Mouse (Mus musculus) splenic B cell, adult 2 months (primary cell): ENCODE results near the gene Sipa1l1.
A peak's percentile ranks its signal among the peaks of the same experiment; 100 is the strongest.

Source experiments
- DNase-seq: peaks from one replicate; pipeline ENCODE4 v3.0.0-alpha.2; 2011; ENCODE audit warnings: low read depth, low spot score
- H3K27me3 ChIP-seq: 2 replicates; pipeline ENCODE4 v1.6.1; 2012; ENCODE audit warnings: mild to moderate bottlenecking, low read length, moderate library complexity, mixed read lengths; ENCODE audit not compliant: control insufficient read depth, poor library complexity, insufficient read depth, severe bottlenecking
- H3K36me3 ChIP-seq: 2 replicates; pipeline ENCODE4 v1.6.1; 2012; ENCODE audit warnings: mild to moderate bottlenecking, low read length, moderate library complexity, mixed read lengths; ENCODE audit not compliant: control insufficient read depth, poor library complexity, insufficient read depth, severe bottlenecking

Gene Sipa1l1

DNA sequence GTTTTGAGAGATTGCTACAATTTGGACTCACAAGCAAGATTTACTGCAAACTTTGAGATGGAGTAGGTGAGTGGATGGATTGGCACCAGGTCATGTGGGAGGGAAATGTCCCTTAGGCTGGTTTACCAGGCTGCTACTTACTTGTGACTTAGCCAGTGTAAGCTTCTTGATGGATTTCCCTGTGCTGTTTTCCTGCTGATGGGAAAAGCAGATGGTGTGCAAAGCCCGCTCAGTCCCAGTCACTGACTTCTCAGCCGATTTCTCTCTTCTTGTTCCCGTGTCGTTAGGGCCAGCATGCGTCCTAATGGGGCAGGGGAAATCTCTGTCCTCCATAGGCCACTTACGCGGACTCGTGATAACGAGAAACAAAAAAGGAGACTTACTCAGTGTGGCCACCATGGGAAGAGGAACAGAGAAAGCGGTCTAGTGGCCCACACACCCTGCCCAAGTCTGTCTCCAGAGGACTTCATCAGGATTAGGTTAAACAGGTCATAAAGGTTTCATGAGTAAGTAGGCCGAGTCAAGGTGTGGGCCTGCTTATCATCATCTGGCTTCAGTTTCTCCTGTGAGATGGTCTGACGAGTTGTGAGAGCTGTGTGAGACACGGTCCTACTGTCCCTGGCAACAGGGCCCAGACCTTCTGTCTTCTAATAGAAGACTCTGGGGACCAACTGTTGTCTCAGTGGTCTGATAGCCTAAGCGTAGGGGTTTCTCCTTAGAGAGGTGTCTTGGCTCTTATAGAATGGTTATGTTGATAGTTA lies 65.5 kb downstream of the Sipa1l1 start:
- DNase-seq: no peak
- Histone ChIP-seq H3K27me3 (no peaks in the 10 kb centered on the region), H3K36me3 (peaks cover 4% of the 10 kb centered on the region)

DNA sequence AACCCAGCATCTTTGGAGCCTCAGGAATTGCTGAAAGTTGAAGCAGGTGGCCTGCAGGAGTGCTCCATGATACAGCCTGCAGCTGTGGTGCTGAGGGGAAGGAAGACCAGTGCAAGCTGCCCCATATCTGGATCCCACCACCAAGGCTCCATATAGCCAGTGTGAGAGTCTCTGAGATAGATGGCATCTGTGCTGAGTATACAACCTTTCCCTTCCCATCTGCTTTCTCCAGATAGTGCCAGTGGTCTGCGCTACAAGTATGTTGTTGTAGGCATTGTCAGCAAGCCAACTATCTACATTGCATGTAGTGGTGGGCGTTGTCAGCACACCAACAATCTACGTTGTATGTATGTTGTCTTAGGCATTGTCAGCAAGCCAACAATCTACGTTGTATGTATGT lies 68.0 kb downstream of the Sipa1l1 start:
- DNase-seq: no peak
- peaks cover 4% of the 10 kb centered on the region for H3K36me3 ChIP-seq
- H3K27me3 ChIP-seq: no peaks in the 10 kb centered on the region

DNA sequence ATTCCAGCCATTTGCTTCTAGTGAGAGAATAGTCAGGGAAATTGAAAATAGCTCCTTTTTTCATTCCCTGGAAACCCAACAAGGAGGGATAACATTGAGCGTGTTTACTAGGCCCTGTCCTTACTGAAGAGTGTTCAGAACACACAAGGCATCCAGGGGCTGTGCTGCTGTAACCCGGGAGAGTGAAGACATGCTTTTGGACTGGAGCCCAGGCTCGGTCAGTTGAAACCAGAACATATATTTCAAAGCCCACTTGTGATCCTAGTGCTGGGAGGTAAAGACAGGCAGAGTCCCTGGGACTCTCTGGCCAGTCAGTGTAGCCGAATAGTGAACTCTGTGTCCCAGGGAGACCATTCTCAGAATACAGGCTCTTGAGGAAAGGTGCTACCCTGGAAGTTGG lies 68.8 kb downstream of the Sipa1l1 start:
- Histone ChIP-seq H3K27me3 (no peaks in the 10 kb centered on the region), H3K36me3 (peaks cover 4% of the 10 kb centered on the region)
- DNase-seq: no peak

DNA sequence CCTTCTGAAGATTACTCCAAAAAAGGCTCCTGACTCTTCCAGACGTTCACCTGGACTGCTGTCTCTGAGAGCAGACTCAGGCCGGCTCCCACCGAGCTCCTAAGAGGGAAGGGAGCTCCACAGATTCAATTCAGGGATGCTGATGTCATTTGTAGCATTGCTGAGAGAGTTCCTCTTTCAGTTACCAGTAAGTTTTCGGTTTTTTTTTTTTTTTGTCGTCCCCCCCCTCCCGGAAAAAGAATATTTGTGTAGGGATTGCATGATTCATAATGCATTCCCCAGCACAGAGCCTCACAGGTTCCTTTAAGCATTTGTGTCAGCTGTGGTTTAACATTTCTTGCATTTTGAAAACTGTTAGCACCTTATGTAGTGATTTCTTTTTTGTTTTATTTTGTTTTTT lies 71.6 kb downstream of the Sipa1l1 start:
- Histone ChIP-seq H3K36me3 (no peaks in the 10 kb centered on the region; the same call in 1 of the 2 replicates), H3K27me3 (no peaks in the 10 kb centered on the region)
- DNase-seq: no peak

DNA sequence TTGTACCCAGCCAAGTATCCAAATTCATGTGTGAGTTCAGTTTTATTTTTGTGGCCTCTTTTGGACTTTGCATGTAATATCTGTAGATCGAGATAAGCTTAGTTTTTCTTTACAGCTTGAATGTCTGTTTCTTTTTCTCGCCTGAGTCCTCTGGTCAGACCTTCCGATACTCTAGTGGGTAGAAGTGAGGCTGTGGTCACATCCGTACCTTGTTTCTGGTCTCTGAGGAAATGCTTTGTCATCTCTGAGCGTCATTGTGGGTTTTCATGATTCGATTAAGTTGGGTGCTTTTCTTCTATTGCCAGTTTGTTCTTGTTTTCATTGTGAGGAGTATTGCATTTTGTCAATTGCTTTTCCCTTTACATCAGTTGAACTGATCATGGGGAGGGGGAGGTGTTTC lies 76.1 kb downstream of the Sipa1l1 start:
- Histone ChIP-seq H3K36me3 (no peaks in the 10 kb centered on the region), H3K27me3 (no peaks in the 10 kb centered on the region)
- DNase-seq: peak; percentile 75

DNA sequence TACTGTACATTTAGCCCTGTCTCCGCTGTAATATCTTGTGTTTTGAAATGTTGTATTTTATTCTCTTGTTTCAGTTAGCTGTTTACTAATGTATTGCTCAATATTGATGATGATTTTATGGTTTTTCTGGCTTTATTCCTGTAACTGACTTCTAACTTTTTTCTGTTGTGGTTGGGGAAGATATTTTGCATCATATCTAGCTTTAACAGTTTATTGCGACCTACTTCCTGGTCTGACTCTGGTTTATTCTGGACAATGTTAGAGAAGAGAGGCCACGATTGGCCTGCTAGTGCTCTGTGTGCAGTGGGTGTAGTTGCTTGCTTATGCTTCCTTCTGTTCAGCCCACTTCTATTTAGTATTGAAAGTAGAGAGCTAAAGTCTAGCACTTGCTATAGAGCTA lies 77.3 kb downstream of the Sipa1l1 start:
- Histone ChIP-seq H3K36me3 (no peaks in the 10 kb centered on the region), H3K27me3 (no peaks in the 10 kb centered on the region)
- no peak for DNase-seq

DNA sequence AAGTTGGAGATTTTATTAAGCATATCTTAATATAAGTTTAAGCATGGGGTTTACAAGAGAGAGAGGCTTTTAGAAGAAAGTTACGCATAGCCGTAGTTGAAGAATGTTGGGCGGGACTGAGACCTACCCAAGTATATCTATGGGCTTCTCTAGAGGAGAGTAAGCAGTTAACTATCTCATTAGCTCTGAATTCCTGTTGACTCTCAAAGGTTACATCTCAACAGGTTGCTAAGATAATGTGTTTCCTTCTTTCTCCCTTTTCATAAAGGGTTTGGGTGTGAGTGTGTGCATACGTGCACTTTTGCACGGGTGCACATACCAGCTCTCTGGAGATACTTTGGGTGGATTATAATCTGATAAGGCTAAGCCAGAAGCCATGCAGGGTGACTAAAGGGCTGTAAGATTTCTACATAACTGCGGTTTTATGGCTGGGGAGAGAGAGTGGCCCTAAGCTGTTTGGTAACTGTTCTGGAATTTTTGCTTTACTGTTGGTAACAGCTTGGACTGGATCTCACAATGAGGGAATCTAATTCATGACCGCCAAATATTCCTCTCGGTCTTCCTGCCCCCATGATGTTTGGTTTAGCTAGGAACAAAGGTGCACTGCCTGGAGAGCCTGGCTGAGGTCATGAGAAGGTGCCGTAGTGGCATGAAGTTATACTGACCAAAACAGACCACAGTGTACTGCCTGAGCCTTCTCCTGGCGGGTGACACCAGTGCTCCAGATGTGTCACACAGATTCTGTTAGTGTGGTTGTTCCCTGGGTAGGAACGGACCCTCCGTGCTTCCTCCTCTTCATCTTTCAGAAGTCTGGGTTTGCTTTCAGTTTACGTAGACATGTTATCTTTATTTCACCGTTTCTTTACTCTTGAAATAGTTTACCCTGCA lies 78.5 kb downstream of the Sipa1l1 start:
- Histone ChIP-seq H3K27me3 (no peaks in the 10 kb centered on the region), H3K36me3 (no peaks in the 10 kb centered on the region)
- DNase-seq: no peak

DNA sequence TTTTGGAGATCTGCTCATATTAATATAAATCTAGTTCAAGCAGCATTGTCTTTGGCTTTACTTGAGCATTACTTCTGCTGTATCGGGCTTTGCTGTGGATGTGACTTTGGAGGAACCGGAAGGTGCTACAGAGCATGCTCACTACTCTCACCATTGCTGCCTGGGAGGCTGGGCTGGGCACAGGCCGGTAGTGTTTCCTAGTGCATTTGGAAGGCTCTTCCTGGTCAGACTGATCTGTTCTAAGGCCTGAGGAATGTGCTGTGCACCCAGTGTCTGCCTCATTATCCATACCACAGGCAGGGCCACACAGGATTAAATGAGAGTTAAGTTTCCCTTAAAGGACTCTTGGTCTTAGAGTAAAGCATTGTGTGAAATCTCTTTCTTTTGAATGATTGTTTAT lies 79.4 kb downstream of the Sipa1l1 start:
- no peaks in the 10 kb centered on the region for H3K27me3 ChIP-seq

DNA sequence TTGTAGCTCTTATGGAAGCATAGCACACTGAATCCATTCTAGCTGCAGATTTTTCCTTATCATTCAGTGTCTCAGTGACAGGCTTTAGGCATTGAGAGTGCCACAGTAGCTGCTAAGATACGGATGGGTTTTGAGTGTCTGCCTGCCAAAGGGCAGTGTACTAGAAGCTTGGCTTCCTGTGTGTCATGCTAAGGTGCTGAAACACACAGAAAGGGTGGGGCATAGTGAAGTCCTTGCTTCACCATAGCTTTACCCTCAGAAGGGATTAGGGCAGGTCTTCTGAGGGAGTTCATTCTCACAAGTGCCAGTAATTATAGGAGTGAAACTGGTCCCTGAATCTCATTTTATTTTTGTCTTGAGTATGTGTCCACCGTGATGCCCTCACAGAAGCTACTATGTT lies 82.2 kb downstream of the Sipa1l1 start:
- DNase-seq: no peak
- Histone ChIP-seq H3K36me3 (0 out of 2 replicates have a peak, but pooled peaks cover under 1% of the 10 kb centered on the region), H3K27me3 (no peaks in the 10 kb centered on the region)

More for the DNA sequence above, 79.4 kb downstream of the Sipa1l1 start:
- H3K36me3 ChIP-seq: no peaks in the 10 kb centered on the region
- no peak for DNase-seq

DNA sequence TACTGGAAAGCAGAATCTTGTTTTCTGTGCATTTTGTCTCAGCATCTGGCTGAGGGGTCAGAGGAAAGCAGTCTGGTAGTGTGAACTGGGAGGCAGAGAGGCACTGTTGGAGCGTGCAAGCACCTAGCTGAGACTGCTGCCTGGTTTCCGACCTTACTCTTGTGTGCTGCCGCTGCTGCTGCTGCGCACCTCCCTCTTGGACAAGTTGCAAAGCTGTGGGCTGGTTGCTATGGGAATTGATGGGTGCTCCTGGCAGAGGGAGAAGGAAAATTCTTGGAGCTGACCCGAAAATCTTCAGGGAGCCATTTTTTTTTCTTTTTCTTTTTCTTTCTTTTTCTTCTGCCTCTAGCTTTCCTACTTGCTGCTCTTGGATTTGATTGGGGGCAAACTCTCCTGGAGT lies 85.0 kb downstream of the Sipa1l1 start:
- DNase-seq: no peak
- Histone ChIP-seq H3K36me3 (0 out of 2 replicates have a peak, but pooled peaks cover 1% of the 10 kb centered on the region), H3K27me3 (no peaks in the 10 kb centered on the region)

DNA sequence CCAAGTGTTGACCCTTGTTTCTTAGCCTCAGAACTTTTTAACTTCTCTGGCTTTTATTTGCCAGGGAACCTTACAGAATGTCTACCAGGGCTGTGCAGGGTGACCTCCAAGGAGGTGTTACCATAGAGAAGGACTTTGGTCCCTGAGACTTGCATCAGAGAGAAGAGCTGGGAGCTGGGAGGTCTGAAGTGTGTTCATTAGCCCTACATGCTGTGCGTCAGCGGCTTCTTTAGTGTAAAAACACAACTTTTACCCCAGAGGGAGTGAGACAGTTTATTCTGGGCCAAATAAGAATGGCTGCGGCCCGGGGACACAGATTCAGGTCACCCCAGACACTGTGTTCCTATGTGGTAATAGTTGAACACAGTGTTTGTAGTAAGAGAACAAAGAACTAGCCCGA lies 86.9 kb downstream of the Sipa1l1 start:
- Histone ChIP-seq H3K27me3 (no peaks in the 10 kb centered on the region), H3K36me3 (0 out of 2 replicates have a peak, but pooled peaks cover 1% of the 10 kb centered on the region)
- DNase-seq: no peak

DNA sequence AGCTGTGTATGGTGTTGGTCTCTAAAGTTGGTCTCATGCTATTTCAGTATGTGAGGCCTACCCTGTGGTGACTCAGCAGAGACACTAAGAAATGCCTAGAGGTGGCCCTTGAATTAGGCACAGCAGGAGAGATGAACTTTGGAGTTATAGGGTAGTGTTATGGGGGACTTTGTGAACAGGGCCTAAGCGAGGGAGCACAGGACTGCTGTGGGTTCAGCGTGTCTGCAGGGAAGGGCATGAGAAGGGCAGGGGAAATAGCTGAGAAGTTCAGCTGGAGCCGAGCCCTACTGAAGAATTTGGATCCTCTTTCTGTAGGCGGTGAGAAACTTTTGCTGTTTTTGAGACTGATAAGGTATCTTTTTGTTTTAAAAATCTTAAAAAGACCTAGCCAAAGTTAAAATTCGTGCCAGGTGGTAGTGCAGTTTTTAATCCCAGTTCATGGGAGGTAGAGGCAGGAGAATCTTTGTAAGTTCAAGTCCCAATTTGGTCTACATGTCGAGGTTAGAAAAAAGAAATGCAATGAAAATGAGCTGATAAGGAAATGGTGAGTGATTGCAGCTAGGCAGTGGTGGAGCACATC lies 87.9 kb downstream of the Sipa1l1 start:
- Histone ChIP-seq H3K36me3 (0 out of 2 replicates have a peak, but pooled peaks cover 1% of the 10 kb centered on the region), H3K27me3 (no peaks in the 10 kb centered on the region)
- no peak for DNase-seq

DNA sequence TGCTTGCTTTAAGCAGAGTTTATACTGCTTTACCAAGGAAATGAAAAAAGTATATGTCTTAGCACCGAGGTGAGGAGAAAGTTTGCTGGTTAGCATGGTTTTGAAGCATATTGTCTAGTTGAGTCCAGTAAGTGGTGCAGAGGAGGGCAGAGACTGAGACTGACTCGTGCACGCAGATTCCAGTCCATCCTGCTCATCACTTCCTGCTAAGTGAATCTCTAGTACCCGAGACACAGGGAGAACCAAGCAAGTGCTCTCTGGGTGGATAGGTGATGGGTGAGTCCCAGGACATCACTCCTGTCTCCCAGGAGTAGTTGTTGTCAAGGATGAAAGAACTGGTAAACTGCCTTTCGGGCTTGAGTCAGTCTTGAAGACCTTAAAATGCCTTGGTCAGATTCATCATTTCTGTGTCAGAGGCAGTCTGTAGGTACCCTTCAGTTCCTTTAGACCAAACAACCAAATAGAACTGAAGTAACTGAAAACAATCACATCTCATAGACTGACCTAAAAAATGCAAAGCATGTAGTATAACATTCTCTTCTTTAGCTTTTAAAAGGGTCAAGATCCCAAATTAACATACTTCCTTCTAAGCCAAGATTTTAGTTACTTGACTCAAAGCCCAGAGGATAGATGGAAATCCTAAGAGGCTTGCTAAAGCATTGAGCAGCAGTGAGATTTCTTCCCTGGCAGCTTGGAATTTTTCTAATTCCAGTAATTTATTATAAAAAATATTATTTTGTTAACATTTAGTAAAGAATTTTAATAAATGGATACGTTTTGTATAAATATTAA lies 89.1 kb downstream of the Sipa1l1 start:
- no peaks in the 10 kb centered on the region for H3K27me3 ChIP-seq
- DNase-seq: no peak
- H3K36me3 ChIP-seq: 0 out of 2 replicates have a peak, but pooled peaks cover 1% of the 10 kb centered on the region

DNA sequence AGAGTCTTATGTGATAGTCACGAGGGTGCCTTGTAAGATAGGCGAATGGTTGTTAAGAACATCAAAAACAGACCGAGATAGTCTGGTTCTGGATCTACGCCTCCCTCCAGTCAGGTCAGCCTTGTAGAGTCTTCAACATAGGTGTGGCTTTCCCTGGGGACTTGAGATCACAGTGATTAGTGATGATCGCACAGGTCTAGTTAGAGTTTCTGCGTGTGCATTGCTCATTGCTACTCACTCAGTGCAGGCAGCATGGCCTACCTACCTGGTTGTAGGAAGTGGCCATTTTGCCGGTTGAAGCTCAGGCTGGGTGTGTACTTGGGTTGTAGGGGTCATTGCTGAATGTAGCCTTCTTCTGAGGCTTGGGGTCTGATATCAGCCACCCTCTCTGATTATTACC lies 94.3 kb downstream of the Sipa1l1 start:
- no peaks in the 10 kb centered on the region for H3K27me3 ChIP-seq
- no peak for DNase-seq
- H3K36me3 ChIP-seq: no peaks in the 10 kb centered on the region
